Mouse (Mus musculus) heart, embryonic 14.5 days (tissue): Measurements from ENCODE around the gene Hmx1. TPM values are rescaled to one million over a fixed set of nuclear protein-coding genes. Genes with fewer than 3 reads are reported as not detected.

ENCODE experiments used
- ATAC-seq: fragments of 200-750 bp; cut with Nextera tagmentation; 2 replicates; pipeline ENCODE4 v1.8.0; 2017; ENCODE audit warnings: low read depth, moderate TSS enrichment; ENCODE audit not compliant: insufficient number of reproducible peaks, insufficient read depth, low FRiP score
- H3K27ac ChIP-seq, 2 experiments: fragments of 200-500 bp in 1 of 2; fragments of 300-500 bp in 1 of 2; sonication (generic) in 1 of 2; replicated peaks in 1 of 2; 2 replicates each; pipeline ENCODE4 v1.5.1; 2012 to 2014; ENCODE audit warnings: low read depth in 2 of 2, low read length in 2 of 2, control low read depth in 1 of 2, mild to moderate bottlenecking in 1 of 2, mixed read lengths in 1 of 2; ENCODE audit not compliant: control insufficient read depth in 1 of 2, insufficient read depth in 1 of 2
- H3K27me3 ChIP-seq: fragments of 300-500 bp; sonication (generic); 2 replicates; pipeline ENCODE4 v1.6.1; 2014; ENCODE audit warnings: mild to moderate bottlenecking, low read length, control low read depth; ENCODE audit not compliant: control insufficient read depth, insufficient read depth
- H3K36me3 ChIP-seq: fragments of 300-500 bp; sonication (generic); 2 replicates; pipeline ENCODE4 v1.6.1; 2014; ENCODE audit warnings: mild to moderate bottlenecking, control low read depth, low read length, mixed read lengths; ENCODE audit not compliant: control insufficient read depth, insufficient read depth
- H3K4me1 ChIP-seq, 2 experiments: fragments of 200-500 bp in 1 of 2; fragments of 300-500 bp in 1 of 2; sonication (generic) in 1 of 2; 2 replicates each; pipeline ENCODE4 v1.6.1; 2012 to 2014; ENCODE audit warnings: low read length in 2 of 2, control low read depth in 1 of 2, mixed read lengths in 1 of 2; ENCODE audit not compliant: control insufficient read depth in 2 of 2, insufficient read depth in 2 of 2
- H3K4me2 ChIP-seq: fragments of 300-500 bp; sonication (generic); 2 replicates; pipeline ENCODE4 v1.6.1; 2014; ENCODE audit warnings: mild to moderate bottlenecking, low read length
- H3K4me3 ChIP-seq, 2 experiments: fragments of 200-500 bp in 1 of 2; fragments of 300-500 bp in 1 of 2; sonication (generic) in 1 of 2; 2 replicates each; pipeline ENCODE4 v1.5.1; 2012 to 2014; ENCODE audit warnings: low read length in 2 of 2, mild to moderate bottlenecking in 2 of 2, control low read depth in 1 of 2, low read depth in 1 of 2, moderate library complexity in 1 of 2; ENCODE audit not compliant: control insufficient read depth in 1 of 2, insufficient read depth in 1 of 2
- H3K9ac ChIP-seq: fragments of 300-500 bp; sonication (generic); 2 replicates; pipeline ENCODE4 v1.6.1; 2014; ENCODE audit warnings: mild to moderate bottlenecking, low read length
- H3K9me3 ChIP-seq: fragments of 300-500 bp; sonication (generic); 2 replicates; pipeline ENCODE4 v1.6.1; 2016; ENCODE audit warnings: low read length, control low read depth; ENCODE audit not compliant: control insufficient read depth
- WGBS: fragments of 180-500 bp; shearing (Covaris S2); extraction: QIAGEN DNeasy Blood & Tissue Kit; methylation state at CpG from one replicate; pipeline ENCODE4 v1.1.7; 2014; 5-methylcytosine and 5-hydroxymethylcytosine counted together
- polyA plus RNA-seq: library from polyadenylated mRNA; unstranded; fragments of >200 nt; fragmentation: Nextera tagmentation; extraction: Ambion mirVana; gene quantifications from 2 replicates; pipeline ENCODE4 v1.2.1, GENCODE M21; 2014

The Hmx1 gene
- polyA plus RNA-seq = not detected in 2 replicates

GRCm38 (mm10) chr5:35388491-35389111 is at the start of gene Hmx1:
Hmx1 (plus strand) TSS chr5:35389108.
- H3K4me1 ChIP-seq = peaks cover 0 to 11% of the 10 kb centered on the region in 2 experiments; a peak in 3 of 4 replicates
- H3K27me3 ChIP-seq = peaks cover 100% of the 10 kb centered on the region
- peak within 1 kb of the TSS; percentile 62 for H3K4me2 ChIP-seq
- peak; percentile 49; the same call in 1 of the 2 replicates for ATAC-seq
- H3K36me3 ChIP-seq = no peaks in the 10 kb centered on the region
- H3K9me3 ChIP-seq = peaks cover 7% of the 10 kb centered on the region
- no peak within 1 kb of the TSS for H3K9ac ChIP-seq
- H3K4me3 ChIP-seq = peak within 1 kb of the TSS; percentile 43 to 49
- no peak within 1 kb of the TSS for H3K27ac ChIP-seq
- WGBS = under 1% methylated on average over 63 of the region's 71 CpGs

GRCm38 (mm10) chr5:35345084-35345483 is 43.8 kb upstream of the Hmx1 start:
- no peak overlapping the region for H3K4me2 ChIP-seq
- H3K4me3 ChIP-seq = no peak overlapping the region
- no peaks in the 10 kb centered on the region for H3K36me3 ChIP-seq
- H3K9me3 ChIP-seq = no peaks in the 10 kb centered on the region
- WGBS = 77% methylated on average over 3 of the region's 3 CpGs
- peaks cover 22% of the 10 kb centered on the region for H3K27me3 ChIP-seq
- no peak overlapping the region for H3K27ac ChIP-seq
- H3K4me1 ChIP-seq = no peaks in the 10 kb centered on the region
- no peak; the same call in 1 of the 2 replicates for ATAC-seq
- no peak overlapping the region for H3K9ac ChIP-seq

- no peaks in the 10 kb centered on the region for H3K4me1 ChIP-seq
- no peak overlapping the region for H3K4me3 ChIP-seq
- no peaks in the 10 kb centered on the region for H3K9me3 ChIP-seq
- H3K27me3 ChIP-seq = peaks cover 29% of the 10 kb centered on the region
- H3K4me2 ChIP-seq = no peak overlapping the region
- H3K9ac ChIP-seq = no peak overlapping the region
- ATAC-seq = no peak
- 14% methylated on average over 3 of the region's 3 CpGs for WGBS
- no peak overlapping the region for H3K27ac ChIP-seq
- no peaks in the 10 kb centered on the region for H3K36me3 ChIP-seq
These were observed 40.1 kb upstream of the Hmx1 start for GRCm38 (mm10) chr5:35348794-35349193.

DNA sequence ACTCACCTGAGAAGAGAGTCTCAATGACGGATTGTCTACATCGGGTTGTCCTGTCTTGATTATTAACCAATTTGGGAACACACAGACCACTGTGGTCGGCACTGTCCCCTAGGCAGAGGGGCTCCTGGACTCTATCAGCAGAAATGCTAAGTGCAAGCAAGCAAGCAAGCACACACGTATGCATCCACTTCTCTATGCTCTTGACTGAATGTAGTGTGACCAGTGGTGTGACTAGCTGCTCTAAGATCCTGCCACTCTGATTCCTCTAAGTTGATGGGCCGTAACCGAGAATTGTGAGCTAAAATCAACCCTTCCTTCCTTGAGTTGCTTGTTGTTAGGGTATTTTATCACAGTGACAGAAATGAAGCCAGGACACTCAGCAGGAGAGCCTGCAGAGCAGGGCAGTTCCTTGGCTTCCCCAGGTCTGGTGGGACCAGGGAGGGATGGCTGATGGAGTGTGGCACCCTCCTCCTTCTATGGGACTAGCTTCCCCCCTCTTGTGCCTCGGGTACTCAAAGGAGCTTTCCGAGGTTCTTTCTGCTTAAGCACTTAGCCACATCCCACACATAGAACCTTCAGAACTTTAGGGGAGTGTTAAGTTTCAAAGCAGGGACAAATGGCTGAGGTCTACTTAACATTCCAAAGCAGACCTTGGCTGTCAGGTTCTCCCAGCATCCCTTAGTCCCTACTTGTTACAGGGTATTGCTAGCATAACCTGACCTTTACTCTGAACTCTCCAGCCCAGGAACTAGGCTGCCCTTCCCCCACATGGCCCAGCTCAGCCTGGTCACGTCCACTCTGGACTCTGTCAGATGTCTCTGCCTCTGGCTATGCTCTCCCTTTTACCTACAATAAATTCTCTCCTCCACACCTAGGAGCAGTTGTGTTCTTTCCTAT is 31.1 kb upstream of the Hmx1 start:
- Histone ChIP-seq H3K4me1 (no peaks in the 10 kb centered on the region), H3K27me3 (no peaks in the 10 kb centered on the region), H3K9me3 (no peaks in the 10 kb centered on the region), H3K4me3 (no peak overlapping the region), H3K9ac (no peak overlapping the region), H3K27ac (no peak overlapping the region), H3K4me2 (no peak overlapping the region), H3K36me3 (no peaks in the 10 kb centered on the region)
- WGBS = 35% methylated on average over 9 of the region's 9 CpGs
- ATAC-seq = no peak

DNA sequence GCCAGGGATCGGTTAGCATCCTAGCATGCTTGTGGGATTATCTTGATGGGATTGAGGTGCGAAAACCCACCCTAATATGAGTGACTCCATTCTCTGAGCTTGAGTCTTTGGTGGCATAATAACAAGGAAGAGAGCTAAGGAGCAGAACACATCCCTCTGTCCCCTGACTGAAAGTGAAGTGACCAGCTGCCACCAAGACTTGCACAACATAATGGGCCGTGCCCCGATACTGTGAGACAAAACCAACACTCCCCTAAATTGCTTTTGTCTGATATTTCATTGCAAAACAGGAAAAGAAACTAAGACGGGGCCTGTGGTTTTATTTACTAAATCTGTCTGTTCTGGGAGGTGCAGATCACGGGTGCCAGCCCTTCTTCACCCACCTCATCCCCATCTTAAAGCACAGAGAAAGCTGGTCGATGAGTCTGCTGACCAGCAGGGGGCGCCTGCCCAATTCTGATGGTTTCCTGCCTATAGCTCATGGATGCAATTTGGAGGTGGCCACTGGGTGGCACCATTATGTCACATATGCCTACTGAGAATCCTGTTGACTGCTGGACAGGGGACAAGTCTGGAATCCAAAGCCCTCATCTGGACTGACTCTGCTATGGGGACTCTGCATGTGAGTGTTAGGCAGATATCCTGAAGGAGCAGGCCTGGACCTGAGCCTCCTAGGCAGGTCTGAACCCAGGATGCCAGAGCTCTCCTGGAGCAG is 27.2 kb upstream of the Hmx1 start:
- H3K9ac ChIP-seq = no peak overlapping the region
- H3K9me3 ChIP-seq = no peaks in the 10 kb centered on the region
- no peak overlapping the region for H3K4me2 ChIP-seq
- ATAC-seq = peak; percentile 42; the same call in 1 of the 2 replicates
- 47% methylated on average over 8 of the region's 8 CpGs for WGBS
- no peak overlapping the region for H3K27ac ChIP-seq
- no peaks in the 10 kb centered on the region for H3K4me1 ChIP-seq
- H3K36me3 ChIP-seq = no peaks in the 10 kb centered on the region
- peaks cover 17% of the 10 kb centered on the region; the same call in 1 of the 2 replicates for H3K27me3 ChIP-seq
- no peak overlapping the region for H3K4me3 ChIP-seq

- H3K27me3 ChIP-seq = peaks cover 37% of the 10 kb centered on the region
- no peak for ATAC-seq
- no peaks in the 10 kb centered on the region for H3K4me1 ChIP-seq
- H3K9me3 ChIP-seq = no peaks in the 10 kb centered on the region
- no peaks in the 10 kb centered on the region for H3K36me3 ChIP-seq
- H3K27ac ChIP-seq = no peak overlapping the region
- no peak overlapping the region for H3K4me3 ChIP-seq
- H3K9ac ChIP-seq = no peak overlapping the region
- 68% methylated on average over 20 of the region's 20 CpGs for WGBS
- no peak overlapping the region for H3K4me2 ChIP-seq
These were observed 22.5 kb upstream of the Hmx1 start for GRCm38 (mm10) chr5:35366241-35367032.

GRCm38 (mm10) chr5:35368916-35369315 is 20.0 kb upstream of the Hmx1 start:
- H3K27me3 ChIP-seq = peaks cover 49% of the 10 kb centered on the region

More at GRCm38 (mm10) chr5:35368916-35369315, 20.0 kb upstream of the Hmx1 start:
- ATAC-seq = no peak
- Histone ChIP-seq H3K27ac (no peak overlapping the region), H3K9ac (no peak overlapping the region), H3K4me1 (no peaks in the 10 kb centered on the region), H3K36me3 (no peaks in the 10 kb centered on the region), H3K4me2 (no peak overlapping the region), H3K9me3 (no peaks in the 10 kb centered on the region), H3K4me3 (no peak overlapping the region)
- WGBS = 58% methylated on average over 6 of the region's 6 CpGs
